Comparison of ENCODE assay signal across 22 mouse cellular contexts in genomic region chr1:110989824-110990223, GRCm38 (mm10). TPM values are rescaled to one million over a fixed set of nuclear protein-coding genes. Genes with fewer than 3 reads are reported as not detected.
DNase-seq lines count a peak whose midpoint lies in the region; ATAC-seq and TF ChIP-seq lines count a peak whose summit lies in the region.
"Had no signal": no experiment of that assay in that cellular context is flagged by ENCODE, and none has a peak within 500 bp of the region (broad histone marks: within the 10 kb centered on the region; RNA-seq: fewer than 3 reads in every experiment).

No protein-coding gene starts in this region.

- ATAC-seq in forebrain, embryonic 14.5 days, result no peak; the same call in 1 of the 2 replicates
- no peak for ATAC-seq in forebrain, embryonic 16.5 days
- peak; percentile 68; the same call in 1 of the 2 replicates for ATAC-seq in midbrain, embryonic 16.5 days
- ATAC-seq in midbrain, embryonic 15.5 days (replicated peaks), result no peak; the same call in 1 of the 2 replicates
- ATAC-seq: forebrain, postnatal 0 days had no signal

- no peaks in the 10 kb centered on the region for H3K36me3 ChIP-seq in forebrain, embryonic 14.5 days (ENCODE audit: control insufficient read depth, insufficient read depth, low read length)
- H3K36me3 ChIP-seq in forebrain, embryonic 16.5 days (ENCODE audit: control insufficient read depth, insufficient read depth), result no peaks in the 10 kb centered on the region
- no peaks in the 10 kb centered on the region for H3K36me3 ChIP-seq in midbrain, embryonic 16.5 days (ENCODE audit: control insufficient read depth, insufficient read depth, low read length)
- H3K36me3 ChIP-seq in midbrain, embryonic 15.5 days (replicated peaks), result no peaks in the 10 kb centered on the region
- H3K36me3 ChIP-seq: embryonic facial prominence, embryonic 10.5 days; embryonic facial prominence, embryonic 12.5 days; forebrain, embryonic 12.5 days had no signal

- H3K9ac ChIP-seq in forebrain, embryonic 14.5 days (ENCODE audit: low read length), result no peak overlapping the region
- H3K9ac ChIP-seq in forebrain, embryonic 16.5 days (replicated peaks; ENCODE audit: low read depth, low read length), result no peak overlapping the region
- H3K9ac ChIP-seq in midbrain, embryonic 16.5 days (ENCODE audit: low read depth, low read length), result no peak overlapping the region
- H3K9ac ChIP-seq in midbrain, embryonic 15.5 days, result no peak overlapping the region
- H3K9ac ChIP-seq: embryonic facial prominence, embryonic 12.5 days; forebrain, embryonic 12.5 days; forebrain, postnatal 0 days had no signal

- no peaks in the 10 kb centered on the region for H3K27me3 ChIP-seq in forebrain, embryonic 14.5 days (replicated peaks; ENCODE audit: control insufficient read depth, insufficient read depth, low read length)
- no peaks in the 10 kb centered on the region for H3K27me3 ChIP-seq in forebrain, embryonic 16.5 days (replicated peaks; ENCODE audit: control insufficient read depth, insufficient read depth, low read length)
- H3K27me3 ChIP-seq in midbrain, embryonic 16.5 days (ENCODE audit: control insufficient read depth, insufficient read depth, low read depth, low read length), result no peaks in the 10 kb centered on the region
- no peaks in the 10 kb centered on the region for H3K27me3 ChIP-seq in midbrain, embryonic 15.5 days (replicated peaks)
- H3K27me3 ChIP-seq: embryonic facial prominence, embryonic 12.5 days; forebrain, embryonic 12.5 days had no signal

- no peak overlapping the region for H3K4me3 ChIP-seq in forebrain, embryonic 14.5 days (ENCODE audit: low read depth, low read length)
- H3K4me3 ChIP-seq in forebrain, embryonic 16.5 days (replicated peaks; ENCODE audit: low read length), result no peak overlapping the region
- H3K4me3 ChIP-seq in midbrain, embryonic 16.5 days (ENCODE audit: low read depth, low read length), result no peak overlapping the region
- no peak overlapping the region for H3K4me3 ChIP-seq in midbrain, embryonic 15.5 days
- H3K4me3 ChIP-seq: embryonic facial prominence, embryonic 10.5 days; embryonic facial prominence, embryonic 12.5 days; forebrain, embryonic 12.5 days had no signal

- H3K4me2 ChIP-seq in forebrain, embryonic 14.5 days (ENCODE audit: low read length), result no peak overlapping the region
- no peak overlapping the region for H3K4me2 ChIP-seq in forebrain, embryonic 16.5 days (ENCODE audit: low read length)
- H3K4me2 ChIP-seq in midbrain, embryonic 16.5 days (ENCODE audit: low read length), result no peak overlapping the region
- no peak overlapping the region for H3K4me2 ChIP-seq in midbrain, embryonic 15.5 days
- H3K4me2 ChIP-seq: embryonic facial prominence, embryonic 12.5 days; forebrain, embryonic 12.5 days had no signal

- no peak for TF ChIP-seq POLR2A in brain, embryonic 14.5 days (IDR thresholded peaks at IDR 0.05; ENCODE audit: borderline replicate concordance, extremely low read depth, insufficient read depth, insufficient read length, poor library complexity, severe bottlenecking)

- no peak overlapping the region for H3K27ac ChIP-seq in forebrain, embryonic 14.5 days (ENCODE audit: low read depth, low read length)
- no peak overlapping the region for H3K27ac ChIP-seq in forebrain, embryonic 16.5 days (ENCODE audit: low read length)
- no peak overlapping the region for H3K27ac ChIP-seq in midbrain, embryonic 16.5 days (ENCODE audit: low read length)
- H3K27ac ChIP-seq in midbrain, embryonic 15.5 days, result no peak overlapping the region
- H3K27ac ChIP-seq: embryonic facial prominence, embryonic 10.5 days; embryonic facial prominence, embryonic 12.5 days; forebrain, embryonic 12.5 days had no signal

- DNase-seq in forebrain, embryonic 14.5 days (ENCODE audit: low spot score), result peak; percentile 31
- DNase-seq in ZHBTc4 (ENCODE audit: low read depth, low spot score), result peak; percentile 6
- DNase-seq in brain, embryonic 14.5 days (ENCODE audit: low read depth), result peak; percentile 60
- DNase-seq in thymus, postnatal 10 days (ENCODE audit: low spot score in 2 of 2), result no peak
- DNase-seq in embryo, embryonic 10.5 days (ENCODE audit: low spot score), result no peak
- DNase-seq: adrenal gland, adult 2 months; adrenal gland, postnatal 10 days; adrenal gland, postnatal 25 days; cerebellum, adult 11 months; cerebellum, adult 18-20 months; cerebellum, adult 8-10 months; cerebellum, adult 9-11 months; cerebellum, postnatal 14 days; cerebellum, postnatal 36 days; forebrain, postnatal 0 days had no signal

- TF ChIP-seq CTCF in brain, embryonic 14.5 days (IDR thresholded peaks at IDR 0.05; ENCODE audit: borderline replicate concordance, extremely low read depth, insufficient read depth, insufficient read length), result no peak

- no peaks in the 10 kb centered on the region for H3K4me1 ChIP-seq in forebrain, embryonic 14.5 days (ENCODE audit: control insufficient read depth, insufficient read depth, low read length)
- no peaks in the 10 kb centered on the region for H3K4me1 ChIP-seq in forebrain, embryonic 16.5 days (replicated peaks; ENCODE audit: control insufficient read depth, insufficient read depth, low read length)
- H3K4me1 ChIP-seq in midbrain, embryonic 16.5 days (ENCODE audit: control insufficient read depth, insufficient read depth, low read length), result no peaks in the 10 kb centered on the region
- H3K4me1 ChIP-seq in midbrain, embryonic 15.5 days, result no peaks in the 10 kb centered on the region
- H3K4me1 ChIP-seq: embryonic facial prominence, embryonic 10.5 days; embryonic facial prominence, embryonic 12.5 days; forebrain, embryonic 12.5 days had no signal

- H3K9me3 ChIP-seq in forebrain, embryonic 14.5 days (replicated peaks; ENCODE audit: control insufficient read depth, low read length), result no peaks in the 10 kb centered on the region
- no peaks in the 10 kb centered on the region for H3K9me3 ChIP-seq in forebrain, embryonic 16.5 days (ENCODE audit: control insufficient read depth, low read length)
- H3K9me3 ChIP-seq in midbrain, embryonic 16.5 days (replicated peaks; ENCODE audit: control insufficient read depth, low read length, poor library complexity, severe bottlenecking), result no peaks in the 10 kb centered on the region
- no peaks in the 10 kb centered on the region for H3K9me3 ChIP-seq in midbrain, embryonic 15.5 days
- H3K9me3 ChIP-seq: embryonic facial prominence, embryonic 10.5 days; embryonic facial prominence, embryonic 12.5 days; forebrain, embryonic 12.5 days had no signal

RNA-seq across cellular contexts. Expression of gene Cdh19, which starts 12.4 kb away (rescaled TPM):
- polyA plus RNA-seq in forebrain, embryonic 14.5 days (2014; fragmentation: Nextera tagmentation; extraction: Ambion mirVana), result 0.16 TPM in 1 of 2 replicates, not detected in the other
- polyA plus RNA-seq in forebrain, embryonic 16.5 days (2015; fragmentation: Nextera tagmentation; extraction: Ambion mirVana), result 0.10 and 0.36 TPM in 2 replicates
- polyA plus RNA-seq in midbrain, embryonic 16.5 days (2015; fragmentation: Nextera tagmentation; extraction: Ambion mirVana), result 0.10 and 0.11 TPM in 2 replicates
- polyA plus RNA-seq in midbrain, embryonic 15.5 days (2015; fragmentation: Nextera tagmentation; extraction: Ambion mirVana), result 0.08 TPM in 1 of 2 replicates, not detected in the other
- 0.13 and 0.21 TPM in 2 replicates for polyA plus RNA-seq in brain, embryonic 14.5 days (2012; rRNA removed)
- polyA plus RNA-seq: C2C12 had no signal

Comparison
In these comparisons a context has a peak if more than half of its experiments do, and no peak if none do; other contexts are left out.
1. DNase-seq: peak in forebrain, embryonic 14.5 days (single experiment), ZHBTc4 (single experiment) and brain, embryonic 14.5 days (single experiment); none in thymus, postnatal 10 days (0 of 2) and embryo, embryonic 10.5 days (single experiment).